ENCODE assay signal across 18 mouse cellular contexts in genomic region chr2:13103797-13104200, GRCm38 (mm10).
A peak's percentile ranks its signal among the peaks of the same experiment; 100 is the strongest.
DNase-seq lines count a peak whose midpoint lies in the region; ATAC-seq lines count a peak whose summit lies in the region.
"Had no signal": no experiment of that assay in that cellular context is flagged by ENCODE, and none has a peak within 500 bp of the region (broad histone marks: within the 10 kb centered on the region; RNA-seq: fewer than 3 reads in every experiment).

No protein-coding gene starts in this region.

- H3K9ac ChIP-seq in forebrain, embryonic 11.5 days (ENCODE audit: low read length) = no peak overlapping the region
- H3K9ac ChIP-seq: hindbrain, embryonic 13.5 days; liver, postnatal 0 days; midbrain, embryonic 12.5 days; neural tube, embryonic 15.5 days had no signal

- no peak overlapping the region for H3K4me3 ChIP-seq in forebrain, embryonic 11.5 days (ENCODE audit: low read depth, low read length)
- H3K4me3 ChIP-seq: hindbrain, embryonic 13.5 days; midbrain, embryonic 12.5 days; neural tube, embryonic 15.5 days had no signal

- no peak for ATAC-seq in forebrain, embryonic 11.5 days (replicated peaks; ENCODE audit: low FRiP score)
- ATAC-seq: forebrain, embryonic 14.5 days; intestine, postnatal 0 days; liver, postnatal 0 days had no signal

- H3K27ac ChIP-seq in forebrain, embryonic 11.5 days (ENCODE audit: low read depth, low read length) = no peak overlapping the region
- H3K27ac ChIP-seq: hindbrain, embryonic 13.5 days; midbrain, embryonic 12.5 days; neural tube, embryonic 15.5 days had no signal

- WGBS in forebrain, embryonic 11.5 days = 76% methylated on average over 7 of the region's 7 CpGs

- no peaks in the 10 kb centered on the region for H3K36me3 ChIP-seq in forebrain, embryonic 11.5 days (ENCODE audit: control insufficient read depth, insufficient read depth, low read length)
- H3K36me3 ChIP-seq: hindbrain, embryonic 13.5 days; midbrain, embryonic 12.5 days; neural tube, embryonic 15.5 days had no signal

- intact Hi-C loops in left cerebral cortex, postnatal 4 days (cut with DNase I) = no loop called here
- intact Hi-C loops in left cerebral cortex, postnatal 14 days (cut with DNase I) = no loop called here

- no peaks in the 10 kb centered on the region for H3K9me3 ChIP-seq in forebrain, embryonic 11.5 days (ENCODE audit: control insufficient read depth, low read length)
- H3K9me3 ChIP-seq: hindbrain, embryonic 13.5 days; midbrain, embryonic 12.5 days; neural tube, embryonic 15.5 days had no signal

- no peak overlapping the region for H3K4me2 ChIP-seq in forebrain, embryonic 11.5 days (ENCODE audit: low read depth, low read length, severe bottlenecking)
- H3K4me2 ChIP-seq: hindbrain, embryonic 13.5 days; midbrain, embryonic 12.5 days; neural tube, embryonic 15.5 days had no signal

- no peaks in the 10 kb centered on the region for H3K27me3 ChIP-seq in forebrain, embryonic 11.5 days (ENCODE audit: control insufficient read depth, insufficient read depth, low read length)
- H3K27me3 ChIP-seq: hindbrain, embryonic 13.5 days; midbrain, embryonic 12.5 days; neural tube, embryonic 15.5 days had no signal

- peak; percentile 58 to 71 for DNase-seq in left cerebral cortex, adult 18-20 months (ENCODE audit: low spot score in 2 of 2)
- DNase-seq in left cerebral cortex, postnatal 4 days = no peak
- DNase-seq in frontal cortex, postnatal 10 days (ENCODE audit: low spot score in 2 of 2) = peak; percentile 18 to 46
- DNase-seq in left cerebral cortex, postnatal 14 days (ENCODE audit: low spot score in 2 of 2) = peak; percentile 34 to 58
- peak; percentile 66 for DNase-seq in right cerebral cortex, postnatal 25 days
- no peak for DNase-seq in gastrocnemius, postnatal 10 days
- no peak for DNase-seq in forebrain, embryonic 11.5 days (ENCODE audit: low spot score)
- DNase-seq: cerebellum, postnatal 36 days; liver; liver, postnatal 0 days; lung, postnatal 36 days; retina, postnatal 1 day; thymus, postnatal 36 days had no signal

- no peaks in the 10 kb centered on the region for H3K4me1 ChIP-seq in forebrain, embryonic 11.5 days (replicated peaks; ENCODE audit: control insufficient read depth, insufficient read depth, low read length)
- H3K4me1 ChIP-seq: hindbrain, embryonic 13.5 days; midbrain, embryonic 12.5 days had no signal

Comparison
In these comparisons a context has a peak if more than half of its experiments do, and no peak if none do; other contexts are left out.
1. DNase-seq: peak in left cerebral cortex, adult 18-20 months (2 of 2), frontal cortex, postnatal 10 days (2 of 2), left cerebral cortex, postnatal 14 days (2 of 2) and right cerebral cortex, postnatal 25 days (single experiment); none in left cerebral cortex, postnatal 4 days (single experiment), gastrocnemius, postnatal 10 days (single experiment) and forebrain, embryonic 11.5 days (single experiment).